Mouse (Mus musculus): Measurements from ENCODE around the gene Pnma1.

DNA sequence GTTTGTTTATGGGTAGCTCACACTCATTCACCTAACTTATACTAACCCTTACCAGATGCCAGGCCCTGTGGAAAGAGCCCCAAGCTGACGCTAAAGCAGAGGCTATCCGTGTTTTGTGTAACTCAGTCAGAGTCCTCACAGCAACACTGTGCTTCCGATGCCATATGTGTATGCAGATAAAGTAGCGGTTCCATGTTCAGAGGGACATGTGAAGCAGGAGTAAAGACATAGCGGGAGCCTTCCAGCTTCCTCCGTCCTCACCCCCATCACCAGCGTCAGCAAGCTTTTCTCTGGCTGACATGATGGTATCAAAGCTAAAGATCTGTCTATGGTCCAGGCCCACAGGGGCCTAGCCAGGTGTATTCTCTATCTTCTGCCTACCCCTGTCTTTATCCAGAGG lies 42.9 kb upstream of the Pnma1 start:
- TF ChIP-seq CTCF (IDR thresholded peaks at IDR 0.05; ENCODE audit: extremely low read depth, insufficient read depth, insufficient read length, insufficient replicate concordance) (no peak), POLR2A (IDR thresholded peaks at IDR 0.05; ENCODE audit: low read depth, low read length) (no peak)
